Mouse (Mus musculus) intestine, postnatal 0 days (tissue): ENCODE results near the gene Lca5l. TPM values are rescaled to one million over a fixed set of nuclear protein-coding genes. Genes with fewer than 3 reads are reported as not detected.

Source experiments
- ATAC-seq: fragments of 200-750 bp; cut with Nextera tagmentation; 2 replicates; pipeline ENCODE4 v1.8.0; 2017; ENCODE audit warnings: mild to moderate bottlenecking, moderate TSS enrichment, moderate library complexity
- H3K27ac ChIP-seq: fragments of 300-500 bp; sonication (generic); 2 replicates; pipeline ENCODE4 v1.5.1; 2014; ENCODE audit warnings: mild to moderate bottlenecking, low read depth, low read length, moderate library complexity
- H3K27me3 ChIP-seq: fragments of 300-500 bp; sonication (generic); replicated peaks from 2 replicates; pipeline ENCODE4 v1.6.1; 2014; ENCODE audit warnings: low read length, mixed read lengths; ENCODE audit not compliant: control insufficient read depth, insufficient read depth
- H3K36me3 ChIP-seq: fragments of 300-500 bp; sonication (generic); 2 replicates; pipeline ENCODE4 v1.6.1; 2014; ENCODE audit warnings: mild to moderate bottlenecking, moderate library complexity; ENCODE audit not compliant: control insufficient read depth, insufficient read depth
- H3K4me1 ChIP-seq: fragments of 300-500 bp; sonication (generic); replicated peaks from 2 replicates; pipeline ENCODE4 v1.6.1; 2014; ENCODE audit warnings: antibody characterized with exemption, low read length, mixed read lengths; ENCODE audit not compliant: control insufficient read depth, insufficient read depth
- H3K4me2 ChIP-seq: fragments of 300-500 bp; sonication (generic); replicated peaks from 2 replicates; pipeline ENCODE4 v1.6.1; 2014; ENCODE audit warnings: low read depth, mild to moderate bottlenecking, moderate library complexity
- H3K4me3 ChIP-seq: fragments of 300-500 bp; sonication (generic); 2 replicates; pipeline ENCODE4 v1.5.1; 2014; ENCODE audit warnings: low read depth, low read length
- H3K9ac ChIP-seq: fragments of 300-500 bp; sonication (generic); 2 replicates; pipeline ENCODE4 v1.6.1; 2014; ENCODE audit warnings: mild to moderate bottlenecking, low read depth, low read length
- H3K9me3 ChIP-seq: fragments of 300-500 bp; sonication (generic); 2 replicates; pipeline ENCODE4 v1.6.1; 2016; ENCODE audit warnings: mixed run types; ENCODE audit not compliant: control insufficient read depth
- CTCF ChIP-seq: sonication (generic); IDR thresholded peaks from 2 replicates; pipeline ENCODE4 v1.5.1; 2016; ENCODE audit warnings: low read depth, mild to moderate bottlenecking, control low read depth, antibody characterized with exemption, moderate library complexity
- WGBS: fragments of 180-500 bp; shearing (Covaris S2); extraction: QIAGEN DNeasy Blood & Tissue Kit; methylation state at CpG from one replicate; pipeline ENCODE4 v1.1.7; 2014; 5-methylcytosine and 5-hydroxymethylcytosine counted together
- polyA plus RNA-seq: library from polyadenylated mRNA; unstranded; fragments of >200 nt; fragmentation: Nextera tagmentation; extraction: Ambion mirVana; gene quantifications from 2 replicates; pipeline ENCODE4 v1.2.1, GENCODE M21; 2015

The Lca5l gene
- polyA plus RNA-seq: 0.44 and 0.59 TPM in 2 replicates

DNA sequence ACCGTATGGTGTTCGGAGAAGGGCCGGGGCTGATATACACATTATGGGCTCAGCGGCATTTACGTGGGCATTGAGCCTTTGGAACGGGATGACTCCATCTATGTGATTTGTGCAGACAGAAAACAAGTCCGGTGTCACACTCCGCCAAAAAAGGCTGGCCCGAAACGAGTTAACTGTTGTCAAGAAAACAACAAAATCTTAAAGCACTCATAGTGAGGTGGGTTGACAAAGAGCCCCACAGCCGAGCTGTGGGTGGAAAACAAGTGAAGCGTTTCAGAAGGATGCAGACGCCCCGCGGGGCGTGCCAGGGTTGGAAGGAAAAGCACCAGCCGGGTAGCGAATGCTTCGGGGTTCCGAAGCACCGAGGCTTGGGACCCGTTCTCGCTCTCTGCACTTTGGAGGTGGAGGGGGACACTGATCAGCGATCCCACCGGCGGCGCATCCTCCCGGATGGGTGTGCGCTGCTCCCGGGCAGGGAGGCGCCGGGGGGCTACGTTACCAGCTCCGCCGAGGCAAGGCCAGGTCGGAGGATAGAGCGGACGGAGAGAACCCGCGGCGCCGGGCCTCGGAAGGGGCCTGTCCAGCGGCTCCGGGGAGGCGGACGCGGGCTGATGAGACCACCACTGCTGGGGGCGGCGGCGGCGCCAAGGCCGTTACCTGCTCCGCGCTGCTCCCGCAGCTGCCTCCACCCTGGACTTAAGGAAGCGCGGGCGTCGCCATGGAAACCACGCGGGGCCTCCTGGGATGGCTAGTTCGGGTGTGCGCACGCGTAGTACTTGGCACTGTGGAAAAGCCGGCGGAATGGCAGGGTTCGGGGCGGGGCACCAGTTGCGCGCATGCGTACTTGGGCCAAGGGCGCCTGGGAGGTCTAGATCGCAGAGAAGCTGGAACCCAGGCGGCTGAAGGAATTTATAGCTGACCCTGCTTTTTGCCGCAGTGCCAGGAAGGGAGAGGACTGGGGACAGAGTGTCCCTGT, at the start of gene Lca5l:
Gene Lca5l (minus strand): TSS at position 741 of the 976 bp plus-strand sequence.
- H3K9me3 ChIP-seq: no peaks in the 10 kb centered on the region
- no peak for TF ChIP-seq CTCF
- ATAC-seq: peak; percentile 98
- H3K4me3 ChIP-seq: peak within 1 kb of the TSS; percentile 88
- no peaks in the 10 kb centered on the region for H3K36me3 ChIP-seq
- H3K27me3 ChIP-seq: peaks cover 8% of the 10 kb centered on the region; the same call in 1 of the 2 replicates
- under 1% methylated on average over 77 of the region's 77 CpGs for WGBS
- H3K9ac ChIP-seq: peak within 1 kb of the TSS; percentile 41; the same call in 1 of the 2 replicates
- H3K27ac ChIP-seq: no peak within 1 kb of the TSS
- H3K4me1 ChIP-seq: 0 out of 2 replicates have a peak, but pooled peaks cover 4% of the 10 kb centered on the region
- peak within 1 kb of the TSS; percentile 100 for H3K4me2 ChIP-seq

DNA sequence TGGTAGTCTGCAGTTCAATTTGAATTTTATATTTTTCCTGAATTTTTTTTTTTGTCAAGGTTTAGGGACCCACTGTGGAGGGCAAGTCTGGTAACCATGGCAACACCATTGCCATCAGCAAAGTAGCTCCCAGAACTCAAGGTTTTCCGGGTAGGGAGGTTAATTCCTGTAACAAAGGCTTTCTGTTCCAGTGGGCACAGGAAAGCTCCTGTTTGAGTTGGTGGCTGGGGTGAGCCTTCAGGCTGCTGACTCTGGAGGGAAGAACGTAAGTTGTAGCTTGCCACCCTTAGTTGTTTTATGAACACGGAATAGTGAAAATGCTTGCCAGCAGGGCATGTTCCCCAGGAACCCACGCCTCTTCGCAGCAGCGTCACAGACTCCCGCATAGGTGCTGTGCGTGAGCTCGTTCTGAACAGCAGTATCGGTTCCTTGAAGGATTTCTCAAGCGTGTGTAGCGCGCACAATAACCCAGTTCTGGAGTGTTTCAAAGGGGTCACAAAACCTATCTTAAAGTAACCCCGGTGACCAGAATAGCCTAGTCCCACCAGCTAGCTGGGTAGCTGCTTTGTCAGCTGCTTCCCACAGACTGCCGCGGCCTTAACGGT, 43.4 kb upstream of the Lca5l start, which contains the start of gene B3galt5:
Gene B3galt5 (plus strand): TSS at position 436 of the 605 bp plus-strand sequence.
- no peaks in the 10 kb centered on the region for H3K9me3 ChIP-seq
- no peak within 1 kb of the TSS for H3K4me3 ChIP-seq
- TF ChIP-seq CTCF: no peak
- no peak within 1 kb of the TSS for H3K27ac ChIP-seq
- H3K27me3 ChIP-seq: no peaks in the 10 kb centered on the region
- no peak within 1 kb of the TSS for H3K9ac ChIP-seq
- H3K4me1 ChIP-seq: no peaks in the 10 kb centered on the region
- H3K4me2 ChIP-seq: no peak within 1 kb of the TSS
- no peaks in the 10 kb centered on the region for H3K36me3 ChIP-seq
- WGBS: 79% methylated on average over 17 of the region's 17 CpGs
- no peak for ATAC-seq

DNA sequence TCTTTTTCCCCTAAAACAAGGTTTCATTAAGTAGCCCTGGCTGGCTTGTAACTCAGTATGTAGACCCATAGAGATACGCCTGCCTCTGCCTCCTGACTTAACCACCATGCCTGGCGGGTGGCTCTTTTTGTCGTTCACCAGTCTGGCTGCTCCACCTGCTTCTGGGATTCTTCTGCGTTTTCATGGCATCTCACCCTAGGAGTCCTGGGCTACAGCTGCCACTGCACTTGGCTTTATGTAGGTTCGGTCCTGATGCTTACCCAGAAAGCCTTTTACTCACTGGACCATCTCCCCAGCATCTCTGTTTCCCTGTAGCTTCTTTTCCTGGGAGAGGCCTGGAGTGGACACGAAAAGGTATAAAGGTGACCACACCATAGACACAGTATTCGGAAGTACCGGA, 41.9 kb upstream of the Lca5l start:
- Histone ChIP-seq H3K27ac (no peak overlapping the region), H3K4me1 (no peaks in the 10 kb centered on the region), H3K4me3 (no peak overlapping the region), H3K9me3 (no peaks in the 10 kb centered on the region), H3K9ac (no peak overlapping the region), H3K4me2 (no peak overlapping the region), H3K36me3 (no peaks in the 10 kb centered on the region), H3K27me3 (no peaks in the 10 kb centered on the region)
- TF ChIP-seq CTCF: no peak
- 89% methylated on average over 8 of the region's 8 CpGs for WGBS
- ATAC-seq: no peak

GRCm38 (mm10) chr16:96231974-96232373, 39.9 kb upstream of the Lca5l start:
- no peak for TF ChIP-seq CTCF
- Histone ChIP-seq H3K4me2 (no peak overlapping the region), H3K27ac (no peak overlapping the region), H3K27me3 (no peaks in the 10 kb centered on the region), H3K4me1 (no peaks in the 10 kb centered on the region), H3K36me3 (no peaks in the 10 kb centered on the region), H3K9ac (no peak overlapping the region), H3K9me3 (no peaks in the 10 kb centered on the region), H3K4me3 (no peak overlapping the region)
- WGBS: 86% methylated on average over 8 of the region's 8 CpGs
- ATAC-seq: no peak

- H3K4me3 ChIP-seq: no peak overlapping the region
- H3K27me3 ChIP-seq: no peaks in the 10 kb centered on the region
- 94% methylated on average over 4 of the region's 4 CpGs for WGBS
- no peaks in the 10 kb centered on the region for H3K4me1 ChIP-seq
- H3K4me2 ChIP-seq: no peak overlapping the region
- ATAC-seq: no peak
- no peak overlapping the region for H3K27ac ChIP-seq
- no peak for TF ChIP-seq CTCF
- H3K36me3 ChIP-seq: no peaks in the 10 kb centered on the region
- no peak overlapping the region for H3K9ac ChIP-seq
- no peaks in the 10 kb centered on the region for H3K9me3 ChIP-seq
Measured at GRCm38 (mm10) chr16:96231251-96231650, 39.2 kb upstream of the Lca5l start.

GRCm38 (mm10) chr16:96230411-96230810, 38.3 kb upstream of the Lca5l start:
- H3K4me2 ChIP-seq: no peak overlapping the region
- WGBS: 29% methylated on average over 11 of the region's 11 CpGs
- TF ChIP-seq CTCF: peak; percentile 95
- no peaks in the 10 kb centered on the region for H3K4me1 ChIP-seq
- H3K27me3 ChIP-seq: no peaks in the 10 kb centered on the region
- ATAC-seq: peak; percentile 61; the same call in 1 of the 2 replicates
- H3K4me3 ChIP-seq: no peak overlapping the region
- no peak overlapping the region for H3K9ac ChIP-seq
- no peak overlapping the region for H3K27ac ChIP-seq
- no peaks in the 10 kb centered on the region for H3K9me3 ChIP-seq
- H3K36me3 ChIP-seq: no peaks in the 10 kb centered on the region
